Mouse (Mus musculus): ENCODE results near the gene Egfl7.

Egfl7 gene

GRCm38 (mm10) chr2:26639838-26640830 is 60.3 kb downstream of the Egfl7 start:
- peak; percentile 96 for DNase-seq (ENCODE audit: low spot score)

GRCm38 (mm10) chr2:26641006-26641647 is 61.3 kb downstream of the Egfl7 start:
- no peak for DNase-seq (ENCODE audit: low spot score)
